Mouse (Mus musculus): ENCODE measurements at regions not wholly inside any gene's neighbourhood (a gene's known extent, or its start where the extent isn't known, plus 50 kb on each side); places are given as distances from the start of the nearest gene placed in this dataset.

DNA sequence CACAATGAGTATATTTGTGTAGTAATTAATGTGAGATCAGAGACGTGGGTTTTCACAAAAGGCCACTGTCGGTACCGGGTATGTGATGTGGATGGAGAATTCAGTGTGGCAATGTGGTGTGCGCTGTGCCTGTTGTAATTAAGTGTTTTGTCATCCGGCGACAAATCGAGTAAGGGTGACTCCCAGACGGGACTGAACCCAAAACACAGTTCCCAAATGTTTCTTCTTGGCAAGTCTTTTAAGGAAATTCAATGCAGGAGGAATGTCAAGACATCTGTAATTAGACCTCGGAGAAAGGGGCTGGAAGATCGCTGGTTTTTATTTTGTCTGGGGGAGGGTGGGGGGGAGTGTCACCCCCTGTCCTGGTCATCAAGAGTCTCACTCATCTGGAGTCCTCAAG is 72.3 kb upstream of the Tbx3 start:
- Histone ChIP-seq H3K9ac (no peak overlapping the region), H3K27me3 (ENCODE audit: insufficient read depth, low read length) (no peaks in the 10 kb centered on the region), H3K4me3 (ENCODE audit: low read depth, low read length) (no peak overlapping the region), H3K4me1 (ENCODE audit: insufficient read depth) (no peaks in the 10 kb centered on the region), H3K4me2 (ENCODE audit: low read depth) (no peak overlapping the region), H3K36me3 (ENCODE audit: insufficient read depth) (no peaks in the 10 kb centered on the region), H3K27ac (ENCODE audit: low read depth, low read length) (no peak overlapping the region), H3K9me3 (ENCODE audit: low read length) (no peaks in the 10 kb centered on the region)
- DNase-seq (no peak), ATAC-seq (no peak)
- TF ChIP-seq CTCF (IDR thresholded peaks at IDR 0.05; ENCODE audit: low read depth) = no peak
- WGBS = 43% methylated on average over 10 of the region's 10 CpGs

DNA sequence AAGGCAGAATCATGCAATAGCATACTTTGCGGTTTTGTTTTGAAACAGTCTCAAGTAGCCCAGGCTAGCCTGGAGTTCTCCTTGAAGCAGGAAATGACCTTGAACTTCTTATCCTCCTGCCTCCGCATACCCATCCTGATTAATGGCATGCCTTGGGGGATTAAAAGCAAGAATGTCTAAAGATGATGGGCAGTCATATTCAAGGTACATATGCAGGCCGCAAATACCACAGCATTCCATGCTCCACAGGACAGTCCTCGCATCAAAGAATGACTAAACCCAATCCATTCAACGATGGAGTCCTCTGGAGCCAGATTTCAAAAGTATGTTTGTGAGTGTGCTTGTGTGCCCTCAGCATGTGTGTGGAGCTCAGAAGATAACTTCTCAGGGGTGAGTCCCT is 69.1 kb upstream of the Tbx3 start:
- no peak overlapping the region for H3K27ac ChIP-seq (ENCODE audit: low read depth, low read length)
- no peaks in the 10 kb centered on the region for H3K36me3 ChIP-seq (ENCODE audit: insufficient read depth)
- ATAC-seq = no peak
- TF ChIP-seq CTCF (IDR thresholded peaks at IDR 0.05; ENCODE audit: low read depth) = no peak
- no peak for DNase-seq
- no peak overlapping the region for H3K4me3 ChIP-seq (ENCODE audit: low read depth, low read length)
- no peaks in the 10 kb centered on the region for H3K27me3 ChIP-seq (ENCODE audit: insufficient read depth, low read length)
- H3K4me2 ChIP-seq (ENCODE audit: low read depth) = no peak overlapping the region
- H3K9me3 ChIP-seq (ENCODE audit: low read length) = no peaks in the 10 kb centered on the region
- 94% methylated on average over 5 of the region's 5 CpGs for WGBS
- H3K9ac ChIP-seq = no peak overlapping the region
- no peaks in the 10 kb centered on the region for H3K4me1 ChIP-seq (ENCODE audit: insufficient read depth)

DNA sequence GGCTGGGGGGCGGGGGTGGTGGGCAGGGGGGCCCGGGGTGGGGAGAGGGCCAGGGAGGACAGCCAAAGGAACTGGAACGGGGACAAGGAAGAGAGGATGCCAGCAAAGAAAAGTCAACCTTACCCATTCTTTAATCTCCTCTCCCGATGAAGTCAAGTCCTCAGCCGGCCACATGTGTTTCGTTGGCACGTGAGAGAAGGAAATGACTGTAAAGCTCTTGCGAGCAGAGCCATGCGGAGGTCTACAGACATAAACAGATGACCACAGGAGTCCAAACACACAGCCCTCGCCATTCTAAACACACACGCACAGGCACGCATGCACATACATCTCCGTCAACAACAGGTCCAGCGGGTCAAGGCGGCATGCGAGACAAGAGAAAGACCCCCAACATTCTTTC is 68.5 kb upstream of the Tbx3 start:
- Histone ChIP-seq H3K4me3 (ENCODE audit: low read depth, low read length) (no peak overlapping the region), H3K9me3 (ENCODE audit: low read length) (no peaks in the 10 kb centered on the region), H3K27me3 (ENCODE audit: insufficient read depth, low read length) (no peaks in the 10 kb centered on the region), H3K27ac (ENCODE audit: low read depth, low read length) (no peak overlapping the region), H3K4me2 (ENCODE audit: low read depth) (no peak overlapping the region), H3K9ac (no peak overlapping the region), H3K4me1 (ENCODE audit: insufficient read depth) (no peaks in the 10 kb centered on the region), H3K36me3 (ENCODE audit: insufficient read depth) (no peaks in the 10 kb centered on the region)
- 91% methylated on average over 16 of the region's 16 CpGs for WGBS
- TF ChIP-seq CTCF (IDR thresholded peaks at IDR 0.05; ENCODE audit: low read depth) = no peak
- DNase-seq (no peak), ATAC-seq (no peak)

DNA sequence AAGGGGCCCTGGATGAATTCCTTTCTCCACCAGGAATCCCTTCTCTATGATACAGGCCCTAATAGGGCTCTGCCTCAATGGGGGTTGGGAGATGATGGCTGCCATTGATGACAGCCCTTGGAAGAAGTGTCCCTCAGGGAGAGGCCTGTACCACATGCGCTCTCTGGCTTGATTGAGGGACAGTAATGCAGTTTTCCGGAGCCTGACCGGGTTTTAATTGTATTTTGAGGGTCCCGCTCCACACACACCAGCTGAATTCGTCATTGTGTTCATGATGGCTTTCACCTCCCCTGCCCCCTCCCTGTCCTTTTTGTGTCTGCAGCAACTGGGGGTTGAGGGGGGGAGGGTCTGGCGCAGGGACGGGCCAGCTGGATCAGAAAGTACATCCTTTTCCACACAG is 65.0 kb upstream of the Tbx3 start:
- ATAC-seq (no peak), DNase-seq (no peak)
- Histone ChIP-seq H3K4me2 (ENCODE audit: low read depth) (no peak overlapping the region), H3K36me3 (ENCODE audit: insufficient read depth) (no peaks in the 10 kb centered on the region), H3K9ac (no peak overlapping the region), H3K9me3 (ENCODE audit: low read length) (no peaks in the 10 kb centered on the region), H3K4me1 (ENCODE audit: insufficient read depth) (no peaks in the 10 kb centered on the region), H3K27me3 (ENCODE audit: insufficient read depth, low read length) (no peaks in the 10 kb centered on the region), H3K27ac (ENCODE audit: low read depth, low read length) (no peak overlapping the region), H3K4me3 (ENCODE audit: low read depth, low read length) (no peak overlapping the region)
- WGBS = 42% methylated on average over 7 of the region's 7 CpGs
- no peak for TF ChIP-seq CTCF (IDR thresholded peaks at IDR 0.05; ENCODE audit: low read depth)

DNA sequence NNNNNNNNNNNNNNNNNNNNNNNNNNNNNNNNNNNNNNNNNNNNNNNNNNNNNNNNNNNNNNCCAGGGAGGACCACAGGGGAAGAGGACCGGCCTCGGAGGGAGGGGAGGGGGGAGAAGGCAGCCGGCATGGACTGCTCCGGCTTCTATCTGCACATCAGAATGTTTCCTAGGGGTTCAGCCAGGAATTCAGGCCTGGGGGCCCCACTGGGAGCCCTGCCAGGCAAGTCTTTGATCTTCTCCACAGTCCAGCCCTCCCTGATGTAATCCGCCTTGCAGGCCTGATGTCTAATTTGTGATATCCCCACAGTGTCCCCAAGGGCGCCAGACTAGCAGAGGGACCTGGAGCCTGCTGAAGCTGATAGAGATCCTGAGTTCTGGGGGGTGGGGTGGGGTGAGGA is 57.1 kb upstream of the Tbx3 start:
- no peak overlapping the region for H3K4me2 ChIP-seq (ENCODE audit: low read depth)
- ATAC-seq (no peak), DNase-seq (peak; percentile 22)
- no peak overlapping the region for H3K9ac ChIP-seq
- TF ChIP-seq CTCF (IDR thresholded peaks at IDR 0.05; ENCODE audit: low read depth) = no peak
- 14% methylated on average over 6 of the region's 6 CpGs for WGBS
- no peak overlapping the region for H3K27ac ChIP-seq (ENCODE audit: low read depth, low read length)
- H3K4me1 ChIP-seq (ENCODE audit: insufficient read depth) = no peaks in the 10 kb centered on the region
- no peaks in the 10 kb centered on the region for H3K27me3 ChIP-seq (ENCODE audit: insufficient read depth, low read length)
- H3K36me3 ChIP-seq (ENCODE audit: insufficient read depth) = no peaks in the 10 kb centered on the region
- no peaks in the 10 kb centered on the region for H3K9me3 ChIP-seq (ENCODE audit: low read length)
- no peak overlapping the region for H3K4me3 ChIP-seq (ENCODE audit: low read depth, low read length)

DNA sequence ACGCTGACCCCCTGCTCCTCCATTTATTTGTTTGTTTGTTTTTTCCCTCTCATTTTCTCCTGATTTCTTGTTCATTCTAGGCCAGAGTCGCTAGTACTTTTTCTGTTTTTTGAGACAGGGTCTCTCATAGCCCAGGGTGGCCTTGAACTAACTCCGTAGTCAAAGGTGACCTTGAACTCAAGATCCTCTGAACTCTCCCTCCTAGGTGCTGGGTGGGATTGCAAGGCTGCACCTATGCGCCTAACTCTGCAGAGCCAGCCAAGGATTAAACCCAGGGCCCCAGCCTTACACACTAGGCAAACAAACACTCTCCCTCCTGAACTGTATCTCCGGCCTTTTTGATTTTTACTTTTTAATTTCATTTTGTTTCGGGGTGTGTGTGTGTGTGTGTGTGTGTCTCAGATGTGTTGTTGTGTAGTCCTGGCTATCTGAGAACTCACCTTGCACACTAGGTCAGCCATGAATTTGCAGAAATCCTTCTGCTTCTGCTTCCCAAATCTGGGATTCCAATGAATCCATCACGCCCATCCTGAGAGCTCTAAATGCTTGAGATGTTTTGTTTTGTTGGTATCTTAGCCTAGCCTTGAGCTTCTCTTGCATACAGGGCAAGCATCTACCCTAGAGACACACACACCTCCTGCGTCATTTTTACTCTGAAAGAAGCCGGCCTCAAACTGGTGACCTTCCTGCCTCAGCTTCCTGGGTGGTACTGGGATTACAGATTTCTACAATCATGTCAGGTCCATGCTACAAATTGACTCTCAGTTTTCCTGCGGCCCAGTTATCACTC is 56.3 kb upstream of the Tbx3 start:
- Histone ChIP-seq H3K36me3 (ENCODE audit: insufficient read depth) (no peaks in the 10 kb centered on the region), H3K4me2 (ENCODE audit: low read depth) (no peak overlapping the region), H3K4me3 (ENCODE audit: low read depth, low read length) (no peak overlapping the region), H3K9ac (no peak overlapping the region), H3K27me3 (ENCODE audit: insufficient read depth, low read length) (no peaks in the 10 kb centered on the region), H3K4me1 (ENCODE audit: insufficient read depth) (no peaks in the 10 kb centered on the region), H3K27ac (ENCODE audit: low read depth, low read length) (no peak overlapping the region), H3K9me3 (ENCODE audit: low read length) (no peaks in the 10 kb centered on the region)
- 89% methylated on average over 10 of the region's 10 CpGs for WGBS
- no peak for TF ChIP-seq CTCF (IDR thresholded peaks at IDR 0.05; ENCODE audit: low read depth)
- no peak for DNase-seq
- no peak for ATAC-seq

DNA sequence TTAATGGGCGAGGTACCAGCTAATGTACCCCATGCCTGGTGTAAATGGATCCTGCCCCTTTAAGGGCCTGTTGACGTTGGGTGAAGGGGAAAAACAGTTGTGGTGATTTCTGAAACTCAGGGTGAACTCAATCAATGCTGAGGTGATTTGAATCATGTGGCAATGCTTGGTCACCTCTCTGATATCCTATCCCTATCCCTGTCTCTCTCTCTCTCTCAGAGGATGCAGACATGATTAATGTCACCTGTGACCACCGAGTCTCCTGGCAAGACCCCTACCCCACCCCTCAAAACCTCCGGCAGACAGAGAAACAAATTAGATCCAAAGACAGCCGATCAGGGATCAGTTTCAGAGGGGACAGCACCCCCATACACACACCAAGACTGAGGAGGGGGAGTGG is 54.8 kb upstream of the Tbx3 start:
- H3K9ac ChIP-seq = no peak overlapping the region
- WGBS = 62% methylated on average over 5 of the region's 5 CpGs
- H3K4me3 ChIP-seq (ENCODE audit: low read depth, low read length) = no peak overlapping the region
- H3K27me3 ChIP-seq (ENCODE audit: insufficient read depth, low read length) = no peaks in the 10 kb centered on the region
- ATAC-seq (no peak), DNase-seq (no peak)
- no peak overlapping the region for H3K4me2 ChIP-seq (ENCODE audit: low read depth)
- TF ChIP-seq CTCF (IDR thresholded peaks at IDR 0.05; ENCODE audit: low read depth) = no peak
- H3K4me1 ChIP-seq (ENCODE audit: insufficient read depth) = no peaks in the 10 kb centered on the region
- H3K36me3 ChIP-seq (ENCODE audit: insufficient read depth) = no peaks in the 10 kb centered on the region
- no peak overlapping the region for H3K27ac ChIP-seq (ENCODE audit: low read depth, low read length)
- no peaks in the 10 kb centered on the region for H3K9me3 ChIP-seq (ENCODE audit: low read length)
